Mouse (Mus musculus) c-Kit-negative CD71-positive TER-119-positive erythroid progenitor cells, embryonic 14.5 days (primary cell): Measurements from ENCODE around the gene Chka.
A peak's percentile ranks its signal among the peaks of the same experiment; 100 is the strongest.

Experiments
- DNase-seq: peaks from one replicate; pipeline ENCODE4 v3.0.0-alpha.2; 2013; ENCODE audit warnings: low read depth, low spot score

Gene Chka

DNA sequence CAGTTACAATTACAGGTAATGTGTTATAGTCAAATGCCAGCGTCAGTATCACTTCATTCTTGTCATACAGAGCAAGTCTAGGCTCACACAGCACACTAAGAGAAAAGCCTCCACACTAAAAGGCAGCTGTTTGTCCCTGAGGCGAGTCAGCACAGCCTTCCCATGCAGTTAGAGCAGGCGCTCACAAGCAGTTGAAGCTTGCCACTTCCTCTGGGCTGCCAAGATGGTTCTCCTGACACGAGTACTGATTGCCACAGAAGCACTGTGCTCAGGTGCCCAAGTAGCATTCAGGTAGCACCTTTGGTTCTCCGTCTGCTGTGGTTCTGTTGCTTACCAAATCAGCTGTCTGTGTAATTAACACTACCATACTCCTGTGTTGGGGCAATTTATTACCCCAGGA is 37.5 kb downstream of the Chka start:
- no peak for DNase-seq

GRCm38 (mm10) chr19:3890181-3890580 is 38.6 kb downstream of the Chka start:
- no peak for DNase-seq

- DNase-seq = no peak
Observed at GRCm38 (mm10) chr19:3893545-3894116, 42.1 kb downstream of the Chka start.

- no peak for DNase-seq
Observed at GRCm38 (mm10) chr19:3894294-3894693, 42.7 kb downstream of the Chka start.

DNA sequence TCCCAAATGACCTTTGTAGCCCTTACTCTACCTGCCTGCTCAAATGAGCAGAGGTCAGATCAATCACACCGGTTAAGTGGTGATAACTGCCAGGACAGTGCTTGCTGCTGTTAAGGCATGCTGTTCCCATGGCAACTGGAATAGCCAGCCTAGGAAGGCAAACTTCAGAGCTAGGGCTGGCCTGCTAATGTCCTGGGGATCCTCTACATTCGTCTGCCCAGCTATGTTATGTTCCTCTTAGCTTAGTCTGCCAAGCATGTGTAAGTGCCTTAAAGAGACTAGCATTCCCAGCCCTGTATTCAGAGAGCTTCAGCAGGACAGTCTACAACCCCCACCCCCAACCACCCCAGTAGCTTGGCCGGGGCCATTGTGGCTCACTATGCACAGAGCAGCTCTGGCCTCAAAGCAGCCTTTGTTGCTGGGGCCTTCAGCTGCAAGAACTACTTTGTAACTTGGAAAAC is 43.6 kb downstream of the Chka start:
- DNase-seq = no peak

DNA sequence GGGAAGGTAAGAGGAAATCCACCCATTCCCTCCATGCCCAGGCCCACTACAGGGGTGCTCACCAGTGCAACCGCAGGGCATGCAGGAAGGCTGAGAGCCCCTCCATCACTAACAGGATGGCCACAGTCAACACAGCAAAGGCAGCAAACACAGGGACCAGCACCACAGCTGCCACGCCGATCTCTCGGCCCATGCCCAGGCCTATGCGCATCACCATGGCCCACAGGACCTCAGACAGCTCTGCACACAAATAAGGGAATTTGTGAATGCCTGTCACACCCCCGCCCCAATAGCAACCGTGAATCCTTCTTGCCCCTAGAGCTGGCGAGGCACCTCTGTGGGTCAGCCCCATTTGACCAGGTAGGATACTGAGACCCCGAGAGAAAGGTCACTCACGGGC is 44.6 kb downstream of the Chka start:
- no peak for DNase-seq

GRCm38 (mm10) chr19:3897557-3897956 is 46.0 kb downstream of the Chka start:
- DNase-seq = no peak

GRCm38 (mm10) chr19:3898952-3899351 is 47.4 kb downstream of the Chka start:
- DNase-seq = no peak

GRCm38 (mm10) chr19:3899618-3900017 is 48.0 kb downstream of the Chka start:
- DNase-seq = no peak

DNA sequence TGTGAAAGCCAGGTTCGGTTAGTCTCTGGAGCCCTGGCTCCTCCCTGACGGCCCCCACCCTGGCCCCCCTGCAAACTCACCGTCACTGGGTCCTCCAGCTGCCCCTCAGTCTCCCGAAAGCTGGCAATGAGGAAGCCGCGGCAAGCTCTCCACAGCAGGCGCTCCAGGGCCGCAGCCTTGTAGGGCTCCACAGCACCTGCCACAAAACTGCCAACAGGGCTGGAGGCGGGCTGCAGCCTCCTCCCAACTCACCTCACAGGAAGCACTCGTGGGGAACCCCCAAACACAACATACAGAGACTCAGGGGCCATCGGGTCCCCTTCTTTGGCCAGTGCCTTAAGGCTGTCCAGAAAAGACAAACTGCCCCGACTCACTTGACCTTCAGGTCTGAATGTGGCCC is 51.4 kb downstream of the Chka start:
- no peak for DNase-seq

- DNase-seq = no peak
Observed at GRCm38 (mm10) chr19:3903648-3904362, 52.2 kb downstream of the Chka start.

GRCm38 (mm10) chr19:3904363-3904675 is 52.7 kb downstream of the Chka start:
- no peak for DNase-seq

DNA sequence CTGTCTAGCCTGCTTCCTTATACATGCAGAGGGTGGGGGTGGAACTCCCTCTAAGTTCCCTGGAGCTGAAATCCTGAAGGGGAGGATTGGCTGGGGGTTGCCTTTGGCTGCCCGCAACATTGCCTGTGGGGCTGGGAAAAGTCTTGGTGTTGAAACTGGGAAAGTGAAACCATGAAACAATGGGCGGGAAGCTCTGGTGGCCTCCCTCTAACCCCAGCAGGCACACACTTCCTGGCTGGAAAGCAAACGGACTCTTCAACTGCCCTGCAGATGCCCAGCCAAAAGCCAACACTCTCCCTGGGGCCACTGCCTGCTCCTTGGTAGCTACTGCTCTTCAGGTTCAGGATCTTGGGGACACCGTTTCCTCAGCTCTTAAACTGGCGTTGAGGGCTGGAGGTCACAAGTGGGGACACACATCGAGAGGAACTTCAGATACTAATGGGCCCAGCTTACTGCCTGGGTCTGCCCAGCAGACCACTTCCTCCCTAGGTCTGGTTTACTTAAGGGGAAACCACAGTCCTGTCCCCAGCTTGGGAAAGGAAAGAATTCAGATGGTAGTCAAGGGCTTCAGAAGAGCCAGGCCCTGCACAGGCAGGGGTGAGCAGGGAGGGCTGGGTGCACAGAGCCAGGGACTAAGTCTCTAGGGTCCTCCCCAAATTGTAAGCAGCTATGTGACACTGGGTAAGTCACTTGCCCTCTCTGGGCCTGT is 53.8 kb downstream of the Chka start:
- DNase-seq = no peak

GRCm38 (mm10) chr19:3906326-3906725 is 54.8 kb downstream of the Chka start:
- DNase-seq = no peak

DNA sequence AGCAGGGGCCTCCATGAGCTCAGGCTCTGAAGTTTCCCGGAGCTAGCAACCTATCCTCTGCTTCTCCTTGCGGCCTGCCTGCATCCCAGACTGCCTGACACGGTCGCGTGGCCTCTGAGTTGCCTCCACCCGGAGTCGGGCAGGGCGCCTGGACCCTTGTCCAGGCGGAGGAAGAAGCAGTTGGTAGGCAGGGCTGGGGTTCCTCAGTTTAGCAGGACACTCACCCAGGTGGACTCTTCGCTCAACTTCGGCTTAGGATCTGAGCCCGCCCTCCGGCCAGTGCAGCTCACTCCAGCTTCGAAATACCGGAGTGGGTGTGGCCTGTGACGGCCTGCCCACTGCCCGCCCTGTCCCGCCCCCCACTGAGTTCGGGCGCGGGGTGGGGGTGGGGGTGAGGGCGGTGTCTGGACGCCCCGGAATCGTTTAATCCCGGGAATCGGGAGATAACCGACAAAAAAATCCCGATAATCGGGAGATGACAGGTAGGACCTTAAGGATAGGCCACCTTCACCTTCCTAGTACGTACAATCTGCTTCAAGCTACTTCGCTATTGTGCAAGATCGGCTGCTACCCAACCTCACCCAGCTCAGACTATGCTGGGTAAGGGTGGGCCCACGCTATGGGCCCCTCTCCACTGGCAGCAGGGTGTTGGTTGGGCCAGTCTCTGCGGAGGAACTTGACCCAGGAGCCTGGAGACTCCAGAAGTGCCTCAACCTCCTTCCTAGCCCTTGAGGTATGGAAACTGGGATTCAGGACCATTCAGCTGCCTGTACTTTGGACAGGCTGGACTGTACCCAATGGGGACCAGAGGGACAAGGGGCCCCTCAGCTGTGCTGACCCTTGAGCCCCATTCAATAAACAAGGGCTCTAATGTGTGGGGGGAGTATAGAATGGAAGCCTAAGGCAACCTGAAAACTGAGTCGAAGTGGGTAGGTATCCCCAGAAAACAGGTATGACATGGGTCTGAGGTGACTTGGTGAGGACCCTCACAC is 55.5 kb downstream of the Chka start, which contains the start of gene Tcirg1:
TSS of gene Tcirg1 (minus strand) at position 339 of the 992 bp plus-strand sequence.
- DNase-seq = peak; percentile 32

GRCm38 (mm10) chr19:3907876-3908660 is 56.5 kb downstream of the Chka start:
- DNase-seq = no peak

GRCm38 (mm10) chr19:3910206-3910605 is 58.6 kb downstream of the Chka start:
- no peak for DNase-seq

DNA sequence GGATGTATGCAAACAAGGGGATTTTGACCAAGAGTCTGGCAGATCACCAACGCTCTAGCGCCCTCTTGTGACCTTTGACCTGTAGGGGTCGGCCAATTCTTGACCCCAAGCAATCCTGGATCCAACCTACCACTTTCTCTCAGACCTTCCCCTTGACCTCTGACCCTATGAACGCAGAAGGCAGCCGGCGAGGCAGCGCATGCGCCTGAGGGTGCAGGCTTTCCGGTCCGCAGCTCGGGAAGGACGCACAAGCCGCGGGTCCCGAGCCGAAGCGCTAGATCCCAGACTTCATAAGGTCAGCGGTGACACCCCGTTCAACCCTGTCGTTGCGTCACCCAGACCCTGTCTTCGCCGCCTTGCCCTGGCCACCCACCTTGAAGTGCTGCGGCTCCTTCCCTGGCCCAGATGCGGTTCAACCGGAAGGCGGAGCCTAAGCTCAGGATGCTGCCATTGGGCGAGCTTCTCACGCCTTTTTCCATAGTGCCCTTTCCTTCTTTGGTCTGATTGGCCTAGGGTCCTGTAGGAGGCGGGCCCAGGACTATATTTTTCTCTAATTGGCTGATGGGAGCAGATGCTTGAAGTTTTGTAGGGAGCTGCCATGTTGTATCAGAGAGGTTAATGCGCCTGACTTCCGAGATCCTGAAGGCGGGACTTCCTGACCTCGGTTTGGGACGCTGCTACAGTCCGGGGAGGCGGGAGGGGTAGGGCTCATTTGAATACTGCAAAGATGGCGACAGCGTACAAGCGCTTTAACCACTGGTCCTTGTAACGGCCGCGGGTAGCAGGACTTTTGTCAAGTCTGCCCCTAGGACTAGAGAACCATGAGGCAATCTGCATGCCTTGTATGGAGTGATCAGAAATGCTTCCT is 61.0 kb downstream of the Chka start, which contains the start of gene Ndufs8:
TSS of gene Ndufs8 (minus strand) at position 438 of the 868 bp plus-strand sequence.
- peak; percentile 97 for DNase-seq

GRCm38 (mm10) chr19:3913692-3914091 is 62.1 kb downstream of the Chka start:
- no peak for DNase-seq

GRCm38 (mm10) chr19:3914535-3914934 is 63.0 kb downstream of the Chka start:
- DNase-seq = no peak
